Mouse (Mus musculus) testis, adult 2 months (tissue): ENCODE measurements around the gene Cwh43. TPM values are rescaled to one million over a fixed set of nuclear protein-coding genes. Genes with fewer than 3 reads are reported as not detected.
A peak's percentile ranks its signal among the peaks of the same experiment; 100 is the strongest.

Source experiments
- H3K27ac ChIP-seq: fragments of 200-500 bp; 2 replicates; pipeline ENCODE4 v1.5.1; 2012; ENCODE audit warnings: low read depth, low read length; ENCODE audit not compliant: control insufficient read depth, insufficient read depth
- H3K27me3 ChIP-seq: fragments of 200-500 bp; 2 replicates; pipeline ENCODE4 v1.6.1; 2012; ENCODE audit warnings: mild to moderate bottlenecking, low read length, moderate library complexity; ENCODE audit not compliant: control insufficient read depth, insufficient read depth
- H3K36me3 ChIP-seq: fragments of 200-500 bp; 2 replicates; pipeline ENCODE4 v1.6.1; 2012; ENCODE audit warnings: mild to moderate bottlenecking, low read length; ENCODE audit not compliant: control insufficient read depth, insufficient read depth
- H3K4me1 ChIP-seq: fragments of 200-500 bp; 2 replicates; pipeline ENCODE4 v1.6.1; 2012; ENCODE audit warnings: low read length; ENCODE audit not compliant: control insufficient read depth, insufficient read depth
- H3K4me3 ChIP-seq: fragments of 200-500 bp; 2 replicates; pipeline ENCODE4 v1.5.1; 2012; ENCODE audit warnings: low read depth, mild to moderate bottlenecking, low read length, moderate library complexity, mixed read lengths; ENCODE audit not compliant: control insufficient read depth
- CTCF ChIP-seq: fragments of 200-500 bp; IDR thresholded peaks from 2 replicates; pipeline ENCODE4 v1.5.1; 2012; ENCODE audit warnings: low read depth, mild to moderate bottlenecking, inconsistent platforms, low read length, moderate library complexity; ENCODE audit not compliant: control insufficient read depth, insufficient read depth, insufficient replicate concordance
- POLR2A ChIP-seq: fragments of 200-500 bp; IDR thresholded peaks from 2 replicates; pipeline ENCODE4 v1.6.1; 2012; ENCODE audit warnings: low read depth, mild to moderate bottlenecking, inconsistent platforms, low read length, moderate library complexity; ENCODE audit not compliant: control insufficient read depth
- polyA plus RNA-seq: library from polyadenylated mRNA; depleted of rRNA; stranded (reverse); fragments of >200 nt; gene quantifications from 2 replicates; pipeline ENCODE4 v1.2.3, GENCODE M21; 2012

Gene Cwh43
- polyA plus RNA-seq, 1 experiment: 0.07 TPM

DNA sequence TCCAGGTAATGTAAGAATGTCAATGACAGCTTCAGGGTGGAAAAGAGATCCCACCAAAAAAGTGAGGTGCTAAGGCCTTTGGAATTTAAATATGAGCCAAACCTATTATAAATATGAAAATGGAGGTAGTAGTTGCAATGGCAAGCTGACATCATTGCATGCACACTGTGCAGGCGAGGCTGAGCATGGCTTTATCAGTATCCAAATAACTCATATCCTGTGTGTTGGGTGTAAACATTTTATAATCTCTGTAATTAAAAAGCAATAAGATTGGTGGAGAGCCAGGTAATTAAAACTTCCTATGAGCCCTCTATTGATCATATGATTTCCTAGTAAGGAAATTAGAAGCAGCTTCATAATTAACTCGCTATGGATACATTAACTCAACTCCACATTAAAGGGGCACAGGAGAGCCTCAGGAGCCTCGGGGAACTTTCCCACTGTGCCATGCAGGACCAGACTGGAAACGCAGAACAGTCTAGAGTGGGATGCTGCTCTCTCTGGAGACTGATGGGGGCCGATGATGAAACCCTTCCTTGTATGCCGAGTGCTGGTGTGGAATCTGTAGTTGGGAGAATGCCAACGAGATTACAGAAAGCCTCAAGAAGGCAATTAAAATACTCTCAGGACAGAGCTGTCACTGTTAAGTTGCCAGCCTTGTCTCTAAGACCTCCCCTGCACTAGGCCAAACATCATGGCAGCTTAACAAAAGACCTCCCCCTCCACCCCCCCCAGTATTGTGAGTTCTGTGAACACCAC is 5.9 kb upstream of the Cwh43 start:
- Histone ChIP-seq H3K36me3 (no peaks in the 10 kb centered on the region), H3K4me1 (no peaks in the 10 kb centered on the region), H3K27me3 (no peaks in the 10 kb centered on the region), H3K4me3 (no peak overlapping the region), H3K27ac (no peak overlapping the region)
- TF ChIP-seq POLR2A (no peak), CTCF (no peak)

DNA sequence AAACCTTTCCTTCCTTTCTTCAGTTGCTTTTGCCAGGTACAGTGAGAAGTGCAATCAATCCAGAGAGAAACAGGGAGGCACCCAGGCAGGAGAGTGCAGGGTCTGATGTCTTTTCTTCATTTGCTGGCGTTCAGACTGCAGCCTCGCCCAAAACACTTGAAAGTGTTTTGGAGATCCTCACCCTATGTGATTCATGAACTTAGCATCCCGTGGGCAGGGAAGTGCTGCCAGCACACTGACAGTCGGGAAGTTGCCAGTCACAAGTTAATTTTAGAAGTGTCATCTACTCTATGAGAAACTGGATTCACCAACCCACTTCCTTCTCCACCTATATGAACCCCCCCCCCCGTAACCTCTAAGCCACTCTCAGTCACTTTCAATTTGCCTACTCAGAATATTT is 4.5 kb upstream of the Cwh43 start:
- H3K36me3 ChIP-seq: no peaks in the 10 kb centered on the region
- no peak for TF ChIP-seq POLR2A
- TF ChIP-seq CTCF: no peak
- H3K27ac ChIP-seq: no peak overlapping the region
- H3K4me1 ChIP-seq: peaks cover 5% of the 10 kb centered on the region
- no peak overlapping the region for H3K4me3 ChIP-seq
- no peaks in the 10 kb centered on the region for H3K27me3 ChIP-seq

DNA sequence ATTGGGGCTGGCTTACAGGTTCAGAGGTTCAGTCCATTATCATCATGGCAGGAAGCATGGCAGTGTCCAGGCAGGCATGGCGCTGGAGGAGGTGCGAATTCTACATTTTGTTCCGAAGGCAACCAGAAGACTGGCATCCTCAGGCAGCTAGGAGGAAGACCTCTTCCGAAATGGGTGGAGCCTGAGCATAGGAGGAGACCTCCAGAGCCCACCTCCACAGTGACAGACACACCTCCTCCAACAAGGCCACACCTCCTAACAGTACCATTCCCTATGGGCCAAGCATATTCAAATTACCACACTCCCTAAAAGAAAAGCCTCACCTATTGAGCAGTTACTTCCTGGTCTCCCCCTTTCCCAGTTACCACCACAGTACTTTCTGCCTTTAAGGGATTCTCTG is 3.0 kb upstream of the Cwh43 start:
- TF ChIP-seq CTCF: no peak
- TF ChIP-seq POLR2A: no peak
- Histone ChIP-seq H3K4me3 (no peak overlapping the region), H3K27me3 (peaks cover 2% of the 10 kb centered on the region; the same call in 1 of the 2 replicates)

DNA sequence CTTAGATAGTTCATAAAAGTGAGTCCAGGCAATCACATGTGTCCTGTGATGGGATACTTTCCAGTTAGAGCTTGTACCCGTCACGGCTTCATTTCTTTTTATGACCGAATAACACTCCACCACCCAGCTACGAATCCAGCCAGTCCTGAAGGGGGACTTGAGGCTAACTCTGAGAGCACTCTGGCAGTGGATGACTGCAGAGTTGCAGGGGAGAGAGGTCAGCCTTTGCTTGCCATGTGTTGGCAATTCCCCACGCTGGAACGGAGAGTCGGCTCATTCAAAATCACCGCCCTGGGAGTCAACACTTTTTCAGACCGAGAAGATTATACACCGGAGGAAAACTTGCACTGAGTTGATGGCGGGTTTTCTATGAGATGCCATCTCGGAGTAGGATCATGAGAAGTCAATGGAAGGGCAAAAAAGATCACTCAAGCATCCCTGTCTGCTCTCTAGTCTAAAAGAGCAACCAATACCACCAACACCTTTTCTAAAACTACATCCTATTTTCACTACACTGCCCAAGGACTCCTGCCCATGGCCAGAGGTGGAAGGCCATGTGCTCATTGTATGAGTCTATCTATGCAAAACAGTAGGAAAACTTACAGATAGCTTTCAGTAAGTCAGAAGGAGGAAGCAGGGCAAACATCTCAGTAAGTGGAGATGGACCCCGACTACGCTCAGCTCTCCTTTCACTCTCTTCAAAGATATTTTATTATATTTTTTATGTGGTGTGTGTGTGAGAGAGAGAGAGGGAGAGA is 2.4 kb upstream of the Cwh43 start:
- no peak for TF ChIP-seq POLR2A
- no peak for TF ChIP-seq CTCF
- no peak overlapping the region for H3K27ac ChIP-seq
- no peak overlapping the region for H3K4me3 ChIP-seq
- H3K36me3 ChIP-seq: no peaks in the 10 kb centered on the region
- H3K27me3 ChIP-seq: peaks cover 2% of the 10 kb centered on the region; the same call in 1 of the 2 replicates
- H3K4me1 ChIP-seq: peaks cover 7% of the 10 kb centered on the region

More for the DNA sequence above, 3.0 kb upstream of the Cwh43 start:
- Histone ChIP-seq H3K27ac (no peak overlapping the region), H3K36me3 (no peaks in the 10 kb centered on the region), H3K4me1 (peaks cover 7% of the 10 kb centered on the region)

DNA sequence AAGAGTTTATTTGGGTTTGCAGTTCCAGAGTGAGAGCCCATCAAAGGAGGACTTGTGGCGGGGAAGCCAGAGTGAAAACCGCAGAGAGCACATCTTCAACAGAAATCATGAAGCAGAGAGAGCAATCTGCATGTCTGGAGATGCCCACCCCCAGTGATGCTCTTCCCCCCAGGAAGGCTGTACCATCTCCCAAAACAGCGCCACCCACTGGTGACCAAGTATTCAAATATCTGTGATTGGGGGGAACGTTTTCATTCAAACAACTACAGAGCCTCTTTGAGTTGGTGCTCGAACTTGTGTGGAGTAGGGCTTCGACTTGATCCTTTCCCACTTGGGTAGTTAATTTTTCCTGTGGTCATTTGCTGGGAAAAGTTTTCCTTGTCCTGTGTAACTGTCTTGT is 1.1 kb upstream of the Cwh43 start:
- TF ChIP-seq POLR2A (no peak), CTCF (peak; percentile 27; the same call in 1 of the 2 replicates)
- Histone ChIP-seq H3K27ac (no peak overlapping the region), H3K27me3 (peaks cover 2% of the 10 kb centered on the region; the same call in 1 of the 2 replicates), H3K4me1 (peaks cover 7% of the 10 kb centered on the region), H3K36me3 (no peaks in the 10 kb centered on the region), H3K4me3 (no peak overlapping the region)

DNA sequence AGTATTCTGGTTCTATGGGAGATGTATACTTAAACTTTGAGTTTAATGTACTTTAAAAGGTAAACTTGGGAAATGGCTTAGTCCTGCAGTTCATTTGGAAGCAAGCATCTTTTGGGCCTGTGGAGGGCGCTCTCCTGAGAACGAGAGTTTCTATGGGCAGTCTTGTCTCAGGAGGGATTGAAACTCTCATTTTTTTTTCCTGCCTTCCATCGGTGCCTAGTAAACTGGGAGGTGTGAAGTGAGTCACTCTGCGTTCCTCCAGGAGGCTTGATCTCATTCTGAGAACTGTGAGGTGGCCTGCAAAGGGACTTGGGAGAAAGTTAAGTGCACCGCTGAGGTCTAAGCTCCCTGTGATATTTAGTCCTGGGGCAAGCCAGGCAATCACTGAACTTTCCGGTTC is 986 bp downstream of the Cwh43 start:
- Histone ChIP-seq H3K36me3 (no peaks in the 10 kb centered on the region), H3K4me3 (no peak overlapping the region), H3K27me3 (peaks cover 2% of the 10 kb centered on the region; the same call in 1 of the 2 replicates), H3K27ac (no peak overlapping the region), H3K4me1 (peaks cover 7% of the 10 kb centered on the region)
- TF ChIP-seq CTCF (no peak), POLR2A (no peak)

DNA sequence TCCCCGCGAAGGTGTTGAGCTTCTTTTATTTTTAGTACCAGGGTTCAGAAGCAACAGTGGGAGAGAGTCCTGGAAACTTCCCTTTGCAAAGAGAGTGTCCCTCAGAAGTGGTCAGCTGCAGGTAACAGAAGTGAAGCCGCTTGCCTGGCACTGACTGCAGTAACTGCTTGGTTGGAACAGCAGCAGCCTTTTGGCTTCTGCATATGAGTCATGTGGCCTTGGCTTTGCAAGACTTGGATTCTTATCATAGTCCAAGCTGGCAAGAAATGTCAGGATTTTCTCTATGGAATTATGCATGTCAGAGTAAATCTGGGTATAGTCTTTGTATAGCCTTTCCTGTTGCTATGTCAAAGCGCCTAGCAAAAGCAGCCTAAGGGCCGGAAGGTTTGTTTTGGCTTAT is 4.1 kb downstream of the Cwh43 start:
- Histone ChIP-seq H3K4me1 (peaks cover 9% of the 10 kb centered on the region), H3K36me3 (no peaks in the 10 kb centered on the region), H3K27me3 (peaks cover 2% of the 10 kb centered on the region; the same call in 1 of the 2 replicates), H3K27ac (no peak overlapping the region), H3K4me3 (no peak overlapping the region)
- TF ChIP-seq POLR2A (no peak), CTCF (no peak)
